Mouse (Mus musculus) heart, adult 9 months (tissue): Measurements from ENCODE around the gene Olfr124.

Source experiments
- DNase-seq, 2 experiments: peaks; one replicate each; pipeline ENCODE4 v3.0.0; 2022; ENCODE audit warnings: low spot score in 2 of 2

Olfr124 gene

GRCm38 (mm10) chr17:37799588-37799987 lies at the start of gene Olfr124:
Gene Olfr124, plus strand, starts transcription at chr17:37799888.
- DNase-seq, result no peak

GRCm38 (mm10) chr17:37768307-37768706 lies 31.4 kb upstream of the Olfr124 start, which contains the start of gene Olfr122:
Gene Olfr122, plus strand, starts transcription at chr17:37768607.
- DNase-seq, result no peak

GRCm38 (mm10) chr17:37793229-37793628 lies 6.5 kb upstream of the Olfr124 start, which contains the start of gene Olfr123:
Gene Olfr123, plus strand, starts transcription at chr17:37793529.
- no peak for DNase-seq

GRCm38 (mm10) chr17:37832649-37833048 lies 33.0 kb downstream of the Olfr124 start, which contains the start of gene Olfr125:
Gene Olfr125, plus strand, starts transcription at chr17:37832949.
- DNase-seq, result no peak

- no peak for DNase-seq
Observed at GRCm38 (mm10) chr17:37847183-37847582, 47.5 kb downstream of the Olfr124 start, which contains the start of gene Olfr126. Gene Olfr126, plus strand, starts transcription at chr17:37847483.
